Mouse (Mus musculus): ENCODE data around the gene Drc7.

DNA sequence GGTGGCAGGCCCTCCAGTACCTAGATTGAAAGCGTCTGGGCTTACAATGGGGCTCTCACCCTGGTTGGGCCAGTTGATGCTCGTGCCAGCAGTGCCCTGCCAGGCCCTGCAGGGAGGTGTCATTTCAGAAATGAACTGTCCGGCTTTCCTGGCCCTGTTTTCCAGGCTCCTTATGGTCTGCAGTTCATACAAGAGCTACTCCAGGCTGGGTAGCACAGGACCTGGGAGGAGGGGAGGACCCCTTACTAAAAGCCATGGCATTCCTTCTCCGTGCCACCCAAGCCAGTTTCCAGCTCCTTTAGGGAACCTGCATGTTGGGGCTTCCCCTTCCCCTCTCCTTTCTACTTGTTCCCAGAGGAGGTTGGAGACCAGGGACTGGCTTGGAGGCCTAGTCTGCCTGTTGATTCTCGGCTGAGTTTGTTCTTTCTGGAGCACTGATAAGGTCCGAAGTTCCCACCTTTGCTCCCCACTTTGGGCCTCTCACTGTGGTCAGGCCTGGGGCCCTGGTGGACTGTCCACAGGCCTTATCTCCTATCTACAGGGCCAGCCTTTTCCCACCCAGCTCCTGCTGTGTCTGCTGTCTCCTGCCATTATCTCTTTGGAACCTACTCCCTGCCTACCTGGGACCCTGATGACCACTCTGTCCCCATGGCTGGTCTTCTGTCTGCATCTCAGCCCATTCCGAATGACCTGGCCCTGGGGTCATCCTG, 30.7 kb downstream of the Drc7 start:
- TF ChIP-seq POLR2A (IDR thresholded peaks at IDR 0.05; ENCODE audit: extremely low read depth, insufficient read depth, low read length): no peak
- TF ChIP-seq CTCF (IDR thresholded peaks at IDR 0.05; ENCODE audit: extremely low read depth, insufficient read depth, low read length): no peak
